Mouse (Mus musculus) left cerebral cortex, postnatal 10 days (tissue): Measurements from ENCODE around the gene Utp14b. TPM values are rescaled to one million over a fixed set of nuclear protein-coding genes. Genes with fewer than 3 reads are reported as not detected.

Experiments used
- total RNA-seq, 2 experiments: library from RNA; stranded (reverse); gene quantifications; 2 replicates each; pipeline ENCODE4 v1.2.3; 2021

Gene Utp14b
- total RNA-seq, 2 experiments from 2014 or later, result 11.4 to 13.0 TPM

Other genes with a start within 250 kb of the Utp14b start
- 10 to 100 TPM; 74.2 to 74.8 TPM for gene Farsb, start 169.1 kb upstream of the Utp14b start, total RNA-seq
- not detected for gene Mogat1, start 147.0 kb upstream of the Utp14b start, total RNA-seq
- gene BC035947, start 145.9 kb upstream of the Utp14b start, total RNA-seq, result under 1 TPM; 0.11 to 0.28 TPM
- 100 to 1,000 TPM; 113 to 125 TPM for gene Acsl3, start 213 bp upstream of the Utp14b start, total RNA-seq
- gene Kcne4, start 158.7 kb downstream of the Utp14b start, total RNA-seq, result 1 to 10 TPM in 1 of 2 experiments, under 1 TPM in 1; 0.57 to 1.1 TPM